Mouse (Mus musculus): ENCODE results near the gene Rbm26.

GRCm38 (mm10) chr14:105098861-105099260 is 78.3 kb downstream of the Rbm26 start:
- TF ChIP-seq CTCF (IDR thresholded peaks at IDR 0.05; ENCODE audit: low read depth, low read length): no peak
- TF ChIP-seq POLR2A (IDR thresholded peaks at IDR 0.05; ENCODE audit: extremely low read depth, insufficient read depth, low read length): no peak
